Mouse (Mus musculus): ENCODE data around the gene Ifnar1. TPM values are rescaled to one million over a fixed set of nuclear protein-coding genes. Genes with fewer than 3 reads are reported as not detected.
"Not testable (repeated sequence)": the region's sequence is repeated elsewhere in the genome, so short reads cannot be mapped to it uniquely, and the experiment has no call there.

Ifnar1 gene
- total RNA-seq (2014; rRNA removed) (26.4 and 28.3 TPM in 2 replicates), polyA plus RNA-seq (2012; rRNA removed) (11.9 and 14.0 TPM in 2 replicates)

- WGBS, result under 1% methylated on average over 67 of the region's 68 CpGs
Measured at GRCm38 (mm10) chr16:91484808-91485700, at the start of gene Ifnar1. Gene Ifnar1, plus strand, starts transcription at chr16:91485238.

GRCm38 (mm10) chr16:91438081-91438480 lies 47.0 kb upstream of the Ifnar1 start:
- Histone ChIP-seq H3K4me3 (ENCODE audit: insufficient read depth, low read depth, low read length) (no peak overlapping the region), H3K4me1 (ENCODE audit: control insufficient read depth, insufficient read depth, low read length) (peaks cover 8% of the 10 kb centered on the region), H3K27ac (replicated peaks; ENCODE audit: insufficient read depth, low read depth, low read length) (no peak overlapping the region), H3K9ac (ENCODE audit: low read depth, low read length) (no peak overlapping the region), H3K36me3 (ENCODE audit: control insufficient read depth, insufficient read depth, low read length) (no peaks in the 10 kb centered on the region), H3K27me3 (ENCODE audit: control insufficient read depth, insufficient read depth, low read length) (no peaks in the 10 kb centered on the region), H3K79me2 (ENCODE audit: control insufficient read depth, insufficient read depth, low read length) (no peaks in the 10 kb centered on the region)
- TF ChIP-seq CTCF (IDR thresholded peaks at IDR 0.05; ENCODE audit: low read depth, low read length) (no peak), POLR2A (IDR thresholded peaks at IDR 0.05; ENCODE audit: extremely low read depth, insufficient read depth, low read length) (no peak)
- 74% methylated on average over 3 of the region's 3 CpGs for WGBS
- DNase-seq (ENCODE audit: extremely low read depth, low read depth, low spot score), result peak; percentile 32

More at GRCm38 (mm10) chr16:91484808-91485700, at the start of gene Ifnar1:
- peaks cover 8% of the 10 kb centered on the region for H3K36me3 ChIP-seq (ENCODE audit: control insufficient read depth, insufficient read depth, low read length)
- peak within 1 kb of the TSS; percentile 99 for H3K9ac ChIP-seq (ENCODE audit: low read depth, low read length)
- H3K4me3 ChIP-seq (ENCODE audit: insufficient read depth, low read depth, low read length), result peak within 1 kb of the TSS; percentile 92
- DNase-seq (ENCODE audit: extremely low read depth, low read depth, low spot score), result peak; percentile 98
- TF ChIP-seq POLR2A (IDR thresholded peaks at IDR 0.05; ENCODE audit: extremely low read depth, insufficient read depth, low read length) (peak; percentile 87), CTCF (IDR thresholded peaks at IDR 0.05; ENCODE audit: low read depth, low read length) (no peak)
- peak within 1 kb of the TSS; percentile 86 for H3K27ac ChIP-seq (replicated peaks; ENCODE audit: insufficient read depth, low read depth, low read length)
- no peaks in the 10 kb centered on the region for H3K27me3 ChIP-seq (ENCODE audit: control insufficient read depth, insufficient read depth, low read length)
- peaks cover 23% of the 10 kb centered on the region; the same call in 1 of the 2 replicates for H3K79me2 ChIP-seq (ENCODE audit: control insufficient read depth, insufficient read depth, low read length)
- H3K4me1 ChIP-seq (ENCODE audit: control insufficient read depth, insufficient read depth, low read length), result peaks cover 7% of the 10 kb centered on the region

GRCm38 (mm10) chr16:91438599-91438998 lies 46.4 kb upstream of the Ifnar1 start:
- WGBS, result 96% methylated on average over 1 of the region's 1 CpGs
- not testable (repeated sequence) for H3K4me3 ChIP-seq (ENCODE audit: insufficient read depth, low read depth, low read length); H3K27me3 ChIP-seq (ENCODE audit: control insufficient read depth, insufficient read depth, low read length); H3K9ac ChIP-seq (ENCODE audit: low read depth, low read length); H3K27ac ChIP-seq (replicated peaks; ENCODE audit: insufficient read depth, low read depth, low read length); H3K4me1 ChIP-seq (ENCODE audit: control insufficient read depth, insufficient read depth, low read length); H3K36me3 ChIP-seq (ENCODE audit: control insufficient read depth, insufficient read depth, low read length); DNase-seq (ENCODE audit: extremely low read depth, low read depth, low spot score); H3K79me2 ChIP-seq (ENCODE audit: control insufficient read depth, insufficient read depth, low read length)

GRCm38 (mm10) chr16:91441366-91441765 lies 43.7 kb upstream of the Ifnar1 start:
- peak; percentile 76 for TF ChIP-seq CTCF (IDR thresholded peaks at IDR 0.05; ENCODE audit: low read depth, low read length)
- no peak for TF ChIP-seq POLR2A (IDR thresholded peaks at IDR 0.05; ENCODE audit: extremely low read depth, insufficient read depth, low read length)
- H3K4me1 ChIP-seq (ENCODE audit: control insufficient read depth, insufficient read depth, low read length), result peaks cover 6% of the 10 kb centered on the region
- DNase-seq (ENCODE audit: extremely low read depth, low read depth, low spot score), result peak; percentile 99
- H3K27ac ChIP-seq (replicated peaks; ENCODE audit: insufficient read depth, low read depth, low read length), result peak overlapping the region; percentile 63
- no peaks in the 10 kb centered on the region for H3K36me3 ChIP-seq (ENCODE audit: control insufficient read depth, insufficient read depth, low read length)
- no peaks in the 10 kb centered on the region for H3K27me3 ChIP-seq (ENCODE audit: control insufficient read depth, insufficient read depth, low read length)
- no peak overlapping the region for H3K4me3 ChIP-seq (ENCODE audit: insufficient read depth, low read depth, low read length)
- H3K79me2 ChIP-seq (ENCODE audit: control insufficient read depth, insufficient read depth, low read length), result no peaks in the 10 kb centered on the region
- 7% methylated on average over 7 of the region's 7 CpGs for WGBS
- no peak overlapping the region for H3K9ac ChIP-seq (ENCODE audit: low read depth, low read length)

GRCm38 (mm10) chr16:91441811-91442240 lies 43.2 kb upstream of the Ifnar1 start:
- Histone ChIP-seq H3K27me3 (ENCODE audit: control insufficient read depth, insufficient read depth, low read length) (no peaks in the 10 kb centered on the region), H3K79me2 (ENCODE audit: control insufficient read depth, insufficient read depth, low read length) (no peaks in the 10 kb centered on the region), H3K4me1 (ENCODE audit: control insufficient read depth, insufficient read depth, low read length) (peaks cover 6% of the 10 kb centered on the region), H3K9ac (ENCODE audit: low read depth, low read length) (peak overlapping the region; percentile 27; the same call in 1 of the 2 replicates), H3K4me3 (ENCODE audit: insufficient read depth, low read depth, low read length) (no peak overlapping the region), H3K27ac (replicated peaks; ENCODE audit: insufficient read depth, low read depth, low read length) (peak overlapping the region; percentile 37), H3K36me3 (ENCODE audit: control insufficient read depth, insufficient read depth, low read length) (no peaks in the 10 kb centered on the region)
- 64% methylated on average over 7 of the region's 7 CpGs for WGBS
- no peak for DNase-seq (ENCODE audit: extremely low read depth, low read depth, low spot score)
- TF ChIP-seq CTCF (IDR thresholded peaks at IDR 0.05; ENCODE audit: low read depth, low read length), result no peak
- TF ChIP-seq POLR2A (IDR thresholded peaks at IDR 0.05; ENCODE audit: extremely low read depth, insufficient read depth, low read length), result no peak

- H3K27ac ChIP-seq (replicated peaks; ENCODE audit: insufficient read depth, low read depth, low read length), result no peak overlapping the region
- no peak overlapping the region for H3K9ac ChIP-seq (ENCODE audit: low read depth, low read length)
- 77% methylated on average over 4 of the region's 4 CpGs for WGBS
- no peak overlapping the region for H3K4me3 ChIP-seq (ENCODE audit: insufficient read depth, low read depth, low read length)
- no peaks in the 10 kb centered on the region for H3K27me3 ChIP-seq (ENCODE audit: control insufficient read depth, insufficient read depth, low read length)
- peaks cover 12% of the 10 kb centered on the region for H3K4me1 ChIP-seq (ENCODE audit: control insufficient read depth, insufficient read depth, low read length)
- no peaks in the 10 kb centered on the region for H3K36me3 ChIP-seq (ENCODE audit: control insufficient read depth, insufficient read depth, low read length)
- H3K79me2 ChIP-seq (ENCODE audit: control insufficient read depth, insufficient read depth, low read length), result no peaks in the 10 kb centered on the region
- DNase-seq (ENCODE audit: extremely low read depth, low read depth, low spot score), result no peak
- TF ChIP-seq CTCF (IDR thresholded peaks at IDR 0.05; ENCODE audit: low read depth, low read length), result no peak
- TF ChIP-seq POLR2A (IDR thresholded peaks at IDR 0.05; ENCODE audit: extremely low read depth, insufficient read depth, low read length), result no peak
Measured at GRCm38 (mm10) chr16:91442446-91442845, 42.6 kb upstream of the Ifnar1 start.

Data from liver, adult 2 months (tissue).